Mouse (Mus musculus) bone marrow macrophage, adult 2 months (primary cell): Measurements from ENCODE around the gene Hcar1.

Experiments used
- CTCF ChIP-seq: IDR thresholded peaks from 2 replicates; pipeline ENCODE4 v1.5.1; 2012; ENCODE audit warnings: low read depth, mild to moderate bottlenecking, low read length, moderate library complexity
- POLR2A ChIP-seq: IDR thresholded peaks from 2 replicates; pipeline ENCODE4 v1.6.1; 2012; ENCODE audit warnings: mild to moderate bottlenecking, low read depth, low read length, borderline replicate concordance

- no peak for TF ChIP-seq POLR2A
- no peak for TF ChIP-seq CTCF
Observed at GRCm38 (mm10) chr5:123896395-123896794, 16.6 kb upstream of the Hcar1 start.
